Comparison of ENCODE assay signal across 8 mouse cellular contexts in genomic region chr1:164744955-164745608, GRCm38 (mm10). TPM values are rescaled to one million over a fixed set of nuclear protein-coding genes. Genes with fewer than 3 reads are reported as not detected.
DNase-seq lines count a peak whose midpoint lies in the region; ATAC-seq and TF ChIP-seq lines count a peak whose summit lies in the region.

No protein-coding gene starts in this region.

- no peaks in the 10 kb centered on the region for H3K27me3 ChIP-seq in heart, embryonic 11.5 days (ENCODE audit: control insufficient read depth, insufficient read depth, low read length)
- no peaks in the 10 kb centered on the region for H3K27me3 ChIP-seq in Patski

- CTCF ChIA-PET in Patski (lab: Charles Lee) = interaction anchor here (0.8 to 1.6 kb wide), 3 partner anchors 9 to 382 kb away, joined by 3 read pairs; no protein-coding TSS in a partner anchor

- TF ChIP-seq CTCF in Patski (IDR thresholded peaks at IDR 0.05) = peak; percentile 64

- H3K4me1 ChIP-seq in heart, embryonic 11.5 days (ENCODE audit: control insufficient read depth, insufficient read depth, low read length) = no peaks in the 10 kb centered on the region

- no peak overlapping the region for H3K4me2 ChIP-seq in heart, embryonic 11.5 days

- intact Hi-C loops in heart, postnatal 10 days (cut with DNase I) = loop anchor here (5.0 kb wide), 2 partner anchors 152 to 377 kb away; no protein-coding TSS in a partner anchor

- H3K27ac ChIP-seq in heart, embryonic 11.5 days (ENCODE audit: low read depth, low read length) = no peak overlapping the region

- DNase-seq in heart, postnatal 10 days = peak; percentile 57
- DNase-seq in CD4-positive helper T cell, adult 2 months (ENCODE audit: low read depth, low spot score) = peak; percentile 10
- no peak for DNase-seq in Patski (ENCODE audit: low read depth, low spot score)
- DNase-seq in thymus, postnatal 4 days = peak; percentile 6
- DNase-seq in right cerebral cortex, postnatal 14 days = no peak
- no peak for DNase-seq in layer of hippocampus, adult 11-12 months (ENCODE audit: low spot score)

- POLR2A ChIA-PET in Patski (lab: Charles Lee) = no interaction called here

- ATAC-seq in heart, embryonic 11.5 days (replicated peaks; ENCODE audit: insufficient number of reproducible peaks, low FRiP score, low TSS enrichment) = no peak
- no peak for ATAC-seq in Patski
- peak; percentile 58 for ATAC-seq in granulocyte monocyte progenitor cell, adult 5-6 weeks (replicated peaks; ENCODE audit: poor library complexity, severe bottlenecking)

- in situ Hi-C loops in Patski (cut with MboI; ENCODE audit: low pct_unique_long_range_greater_than_20kb) = no loop called here

- no peaks in the 10 kb centered on the region for H3K9me3 ChIP-seq in heart, embryonic 11.5 days (replicated peaks; ENCODE audit: control insufficient read depth, low read length)

- H3K36me3 ChIP-seq in heart, embryonic 11.5 days (ENCODE audit: control insufficient read depth, insufficient read depth, low read length) = no peaks in the 10 kb centered on the region

- H3K4me3 ChIP-seq in heart, embryonic 11.5 days (ENCODE audit: low read depth, low read length) = no peak overlapping the region

- H3K9ac ChIP-seq in heart, embryonic 11.5 days (ENCODE audit: low read depth, low read length) = no peak overlapping the region

RNA-seq across cellular contexts. Expression of gene Dpt, which starts 51.4 kb away (rescaled TPM):
- total RNA-seq in heart, postnatal 10 days (2021) = 100 to 1,000 TPM; 229 to 246 TPM
- 0.23 and 0.54 TPM in 2 replicates for polyA plus RNA-seq in heart, embryonic 11.5 days (2014; fragmentation: Nextera tagmentation; extraction: Ambion mirVana)
- 0.04 TPM for polyA plus RNA-seq in Patski (2021)
- not detected in 2 replicates for total RNA-seq in granulocyte monocyte progenitor cell, adult 5-6 weeks (2014; fragmentation: Nextera tagmentation)
- total RNA-seq in granulocyte monocyte progenitor cell, adult 5-6 weeks (2017) = not detected in 2 replicates

Comparison
In these comparisons a context has a peak if more than half of its experiments do, and no peak if none do; other contexts are left out.
1. DNase-seq: peak in heart, postnatal 10 days (2 of 2), CD4-positive helper T cell, adult 2 months (single experiment) and thymus, postnatal 4 days (single experiment); none in Patski (single experiment), right cerebral cortex, postnatal 14 days (single experiment) and layer of hippocampus, adult 11-12 months (single experiment).
2. RNA of gene Dpt, which starts 51.4 kb away (total RNA-seq): 229 to 246 TPM in heart, postnatal 10 days; not detected in granulocyte monocyte progenitor cell, adult 5-6 weeks; every median in the first group is over 100 times any median in the second.